Mouse (Mus musculus) heart, adult 2 months (tissue): ENCODE results near the gene Cxcl5. TPM values are rescaled to one million over a fixed set of nuclear protein-coding genes. Genes with fewer than 3 reads are reported as not detected.
"Not testable (repeated sequence)": the region's sequence is repeated elsewhere in the genome, so short reads cannot be mapped to it uniquely, and the experiment has no call there.

Experiments used
- DNase-seq, 2 experiments: peaks; one replicate each; pipeline ENCODE4 v3.0.0; 2021
- H3K27ac ChIP-seq: fragments of 200-600 bp; 2 replicates; pipeline ENCODE4 v1.8.1; 2022
- H3K27me3 ChIP-seq: fragments of 200-500 bp; 2 replicates; pipeline ENCODE4 v1.6.1; 2012; ENCODE audit warnings: mild to moderate bottlenecking, low read length, inconsistent platforms, mixed read lengths; ENCODE audit not compliant: control insufficient read depth, insufficient read depth
- H3K36me3 ChIP-seq: fragments of 200-500 bp; 2 replicates; pipeline ENCODE4 v1.6.1; 2012; ENCODE audit warnings: low read length, inconsistent platforms; ENCODE audit not compliant: control insufficient read depth, insufficient read depth
- H3K4me1 ChIP-seq: fragments of 200-500 bp; 2 replicates; pipeline ENCODE4 v1.6.1; 2011; ENCODE audit warnings: low read length; ENCODE audit not compliant: control insufficient read depth, insufficient read depth
- H3K4me3 ChIP-seq: fragments of 200-600 bp; 2 replicates; pipeline ENCODE4 v1.8.1; 2022
- H3K79me2 ChIP-seq: fragments of 200-500 bp; replicated peaks from 2 replicates; pipeline ENCODE4 v1.6.1; 2012; ENCODE audit warnings: mild to moderate bottlenecking, inconsistent platforms, low read length, moderate library complexity, mixed read lengths; ENCODE audit not compliant: control insufficient read depth, insufficient read depth
- H3K9ac ChIP-seq: fragments of 200-500 bp; 2 replicates; pipeline ENCODE4 v1.6.1; 2012; ENCODE audit warnings: low read depth, mild to moderate bottlenecking, control low read depth, inconsistent platforms, low read length, mixed read lengths
- CTCF ChIP-seq: fragments of 200-600 bp; IDR thresholded peaks from 2 replicates; pipeline ENCODE4 v1.8.1; 2022; ENCODE audit warnings: antibody characterized with exemption, mild to moderate bottlenecking, moderate library complexity
- EP300 ChIP-seq: fragments of 200-500 bp; IDR thresholded peaks from 2 replicates; pipeline ENCODE4 v1.6.1; 2011; ENCODE audit warnings: low read depth, low read length, control low read depth; ENCODE audit not compliant: insufficient read depth
- POLR2A ChIP-seq: fragments of 200-500 bp; IDR thresholded peaks from 2 replicates; pipeline ENCODE4 v1.6.1; 2011; ENCODE audit warnings: mild to moderate bottlenecking, low read depth, low read length, control low read depth; ENCODE audit not compliant: insufficient read depth
- WGBS: fragments of 180-500 bp; shearing (Covaris S2); methylation state at CpG from one replicate; pipeline ENCODE4 v1.1.7; 2018; 5-methylcytosine and 5-hydroxymethylcytosine counted together
- intact Hi-C: fragments of 180-260 bp; cut with DNase I; formaldehyde crosslinking; loops from one replicate; pipeline ENCODE4 v1.15.1; 2025
- polyA plus RNA-seq: library from polyadenylated mRNA; depleted of rRNA; stranded (reverse); fragments of >200 nt; gene quantifications from 2 replicates; pipeline ENCODE4 v1.2.3, GENCODE M21; 2012
- total RNA-seq, 2 experiments: library from RNA; stranded (reverse); gene quantifications; 2 replicates each; pipeline ENCODE4 v1.2.3; 2021

Cxcl5 gene
- total and polyA plus RNA-seq, 3 experiments, result 0.06 to 0.31 TPM; not detected in 1

DNA sequence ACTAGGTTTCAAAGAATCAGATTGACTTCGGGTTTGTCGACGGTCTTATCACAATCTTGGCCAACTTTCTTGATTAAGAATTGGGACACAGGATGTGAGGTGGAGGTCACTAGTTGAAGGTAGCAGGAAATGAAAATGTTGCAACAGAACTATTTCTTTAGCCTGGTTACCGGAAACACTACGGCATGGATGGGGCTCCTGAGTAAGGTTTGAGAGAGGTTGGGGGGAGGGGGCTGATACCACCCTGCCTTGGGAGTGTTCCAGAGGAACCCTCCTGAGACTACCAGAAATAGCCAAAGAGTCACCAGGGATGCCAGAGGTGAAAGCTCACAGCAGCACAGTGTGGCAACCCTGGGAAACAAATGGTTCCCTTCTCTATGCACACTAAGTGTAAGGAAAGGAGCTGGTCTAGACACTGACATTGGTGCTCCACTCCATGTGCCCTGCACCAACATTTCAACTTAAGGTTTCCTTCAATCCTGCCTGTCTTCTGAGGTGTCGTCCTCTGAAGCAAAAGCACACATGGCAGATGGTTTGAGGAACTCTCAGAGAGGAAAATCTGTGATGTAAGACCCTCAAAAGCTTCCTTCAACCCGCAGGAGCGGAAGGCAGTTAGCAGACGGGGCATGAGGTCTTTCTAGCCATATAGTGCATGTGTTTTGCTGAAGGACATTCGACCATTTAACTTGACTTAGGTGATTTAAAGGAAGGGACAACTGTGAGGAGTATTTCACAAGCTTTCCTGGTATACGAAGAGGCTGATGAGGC, 30.3 kb downstream of the Cxcl5 start:
- Histone ChIP-seq H3K36me3 (no peaks in the 10 kb centered on the region), H3K27ac (no peak overlapping the region), H3K4me3 (no peak overlapping the region), H3K9ac (no peak overlapping the region), H3K79me2 (no peaks in the 10 kb centered on the region), H3K4me1 (no peaks in the 10 kb centered on the region; the same call in 1 of the 2 replicates), H3K27me3 (no peaks in the 10 kb centered on the region)
- 48% methylated on average over 11 of the region's 11 CpGs for WGBS
- no peak for DNase-seq
- TF ChIP-seq CTCF (no peak), EP300 (no peak)
- intact Hi-C loops, result loop anchor here (5.0 kb wide), 2 partner anchors 113 to 127 kb away; partner anchors contain the start of gene Cxcl2

GRCm38 (mm10) chr5:90790074-90790502, 30.9 kb downstream of the Cxcl5 start:
- Histone ChIP-seq H3K36me3 (no peaks in the 10 kb centered on the region), H3K79me2 (no peaks in the 10 kb centered on the region), H3K27me3 (no peaks in the 10 kb centered on the region), H3K4me1 (no peaks in the 10 kb centered on the region; the same call in 1 of the 2 replicates), H3K4me3 (no peak overlapping the region), H3K9ac (no peak overlapping the region), H3K27ac (no peak overlapping the region)
- intact Hi-C loops, result no loop called here
- DNase-seq, result no peak
- TF ChIP-seq CTCF, result no peak
- TF ChIP-seq POLR2A, result no peak
- TF ChIP-seq EP300, result no peak
- WGBS, result 73% methylated on average over 8 of the region's 8 CpGs

GRCm38 (mm10) chr5:90794195-90794625, 35.0 kb downstream of the Cxcl5 start, which contains the start of gene Cxcl15:
Gene Cxcl15 (plus strand): TSS chr5:90794534.
- intact Hi-C loops, result no loop called here
- no peak for TF ChIP-seq POLR2A
- H3K4me3 ChIP-seq, result no peak within 1 kb of the TSS
- no peaks in the 10 kb centered on the region; the same call in 1 of the 2 replicates for H3K4me1 ChIP-seq
- no peaks in the 10 kb centered on the region for H3K79me2 ChIP-seq
- no peaks in the 10 kb centered on the region for H3K36me3 ChIP-seq
- H3K27me3 ChIP-seq, result no peaks in the 10 kb centered on the region
- no peak for DNase-seq
- WGBS, result 77% methylated on average over 5 of the region's 5 CpGs
- no peak within 1 kb of the TSS for H3K27ac ChIP-seq
- no peak within 1 kb of the TSS for H3K9ac ChIP-seq

DNA sequence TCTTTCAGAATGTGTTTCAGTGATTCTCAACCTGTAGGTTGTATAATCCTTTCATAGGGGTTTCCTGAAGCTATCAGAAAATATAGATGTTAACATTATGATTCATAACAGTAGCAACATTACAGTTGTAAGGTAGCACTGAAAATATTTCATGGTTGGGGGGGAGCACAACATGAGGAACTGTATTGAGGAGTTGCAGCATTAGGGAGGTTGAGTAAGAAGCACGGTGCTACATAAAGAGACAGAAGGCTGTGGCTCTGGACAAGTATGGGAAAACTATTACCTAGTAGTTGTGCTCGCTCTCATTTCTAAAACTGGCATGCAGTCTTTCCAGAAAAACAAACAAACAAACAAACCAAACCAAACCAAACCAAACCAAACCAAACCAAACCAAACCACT, 36.2 kb downstream of the Cxcl5 start:
- intact Hi-C loops, H3K27me3 ChIP-seq, H3K4me1 ChIP-seq, H3K9ac ChIP-seq, H3K27ac ChIP-seq, H3K4me3 ChIP-seq, DNase-seq, H3K36me3 ChIP-seq, H3K79me2 ChIP-seq: not testable (repeated sequence)
- WGBS, result 85% methylated on average over 2 of the region's 2 CpGs

DNA sequence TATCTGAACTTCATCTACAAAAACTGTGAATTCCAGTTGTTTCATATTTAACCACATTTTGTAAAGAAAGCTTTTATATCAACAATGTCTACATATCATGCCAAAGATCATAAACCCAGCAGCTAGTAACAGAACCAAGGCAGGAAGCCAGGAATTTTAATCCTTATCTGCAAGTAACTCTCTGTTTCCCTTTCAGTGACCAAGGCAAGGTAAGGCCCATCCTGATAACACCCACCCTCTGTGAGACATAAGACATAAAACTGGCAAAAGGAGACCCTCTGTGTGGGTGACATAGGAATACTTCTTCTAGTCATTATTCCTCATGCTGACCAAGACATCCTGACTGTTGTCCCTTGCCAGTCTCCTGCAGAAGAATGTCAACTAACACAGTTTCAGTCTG, 45.4 kb downstream of the Cxcl5 start:
- intact Hi-C loops, result no loop called here

DNA sequence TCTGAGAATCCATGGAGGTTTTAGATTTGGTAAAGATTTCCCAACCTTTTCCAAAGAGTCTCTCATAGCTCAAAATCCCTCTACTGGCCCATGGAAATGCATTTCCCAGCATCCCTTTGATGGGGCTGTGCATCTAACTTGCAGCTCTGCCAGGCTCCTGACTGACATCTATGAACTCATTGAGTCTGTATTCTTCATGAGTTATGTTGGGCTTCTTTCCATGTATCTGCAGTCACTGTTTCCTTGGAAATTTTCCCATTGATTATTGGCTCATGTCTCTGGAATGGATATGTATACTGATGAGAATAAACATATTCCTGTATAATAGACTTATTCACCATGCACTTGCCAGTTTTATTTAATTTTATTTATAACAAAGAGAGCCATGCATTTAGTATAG, 46.9 kb downstream of the Cxcl5 start:
- Histone ChIP-seq H3K79me2 (no peaks in the 10 kb centered on the region), H3K36me3 (no peaks in the 10 kb centered on the region), H3K27ac (no peak overlapping the region), H3K9ac (no peak overlapping the region), H3K4me1 (no peaks in the 10 kb centered on the region), H3K4me3 (no peak overlapping the region), H3K27me3 (no peaks in the 10 kb centered on the region)
- intact Hi-C loops, result no loop called here
- no peak for DNase-seq
- TF ChIP-seq CTCF (no peak), POLR2A (no peak), EP300 (no peak)

More for the DNA sequence above, 45.4 kb downstream of the Cxcl5 start:
- Histone ChIP-seq H3K36me3 (no peaks in the 10 kb centered on the region), H3K27ac (no peak overlapping the region), H3K27me3 (no peaks in the 10 kb centered on the region), H3K79me2 (no peaks in the 10 kb centered on the region), H3K4me3 (no peak overlapping the region), H3K9ac (no peak overlapping the region), H3K4me1 (no peaks in the 10 kb centered on the region)
- DNase-seq, result no peak
- TF ChIP-seq POLR2A (no peak), CTCF (no peak), EP300 (no peak)
